Mouse (Mus musculus): ENCODE measurements around the gene Trim11.

GRCm38 (mm10) chr11:58997541-58997940 is 19.6 kb downstream of the Trim11 start:
- TF ChIP-seq CTCF (IDR thresholded peaks at IDR 0.05; ENCODE audit: low read depth) (no peak), EP300 (IDR thresholded peaks at IDR 0.05; ENCODE audit: low read depth) (no peak; the same call in 1 of the 2 replicates)

Measured in heart, postnatal 0 days (tissue).